Mouse (Mus musculus) neural tube, embryonic 15.5 days (tissue): ENCODE measurements around the gene Scly. TPM values are rescaled to one million over a fixed set of nuclear protein-coding genes. Genes with fewer than 3 reads are reported as not detected.
A peak's percentile ranks its signal among the peaks of the same experiment; 100 is the strongest.

Source experiments
- ATAC-seq: fragments of 200-750 bp; cut with Nextera tagmentation; 2 replicates; pipeline ENCODE4 v1.8.0; 2017; ENCODE audit warnings: mild to moderate bottlenecking, moderate TSS enrichment, moderate library complexity; ENCODE audit not compliant: low FRiP score
- H3K27ac ChIP-seq: fragments of 300-500 bp; sonication (generic); replicated peaks from 2 replicates; pipeline ENCODE4 v1.5.1; 2015; ENCODE audit warnings: mild to moderate bottlenecking, inconsistent platforms
- H3K27me3 ChIP-seq: fragments of 300-500 bp; sonication (generic); replicated peaks from 2 replicates; pipeline ENCODE4 v1.6.1; 2015; ENCODE audit warnings: inconsistent platforms
- H3K36me3 ChIP-seq: fragments of 300-500 bp; sonication (generic); 2 replicates; pipeline ENCODE4 v1.6.1; 2015; ENCODE audit warnings: inconsistent platforms
- H3K4me1 ChIP-seq: fragments of 300-500 bp; sonication (generic); 2 replicates; pipeline ENCODE4 v1.6.1; 2015; ENCODE audit warnings: inconsistent platforms
- H3K4me2 ChIP-seq: fragments of 300-500 bp; sonication (generic); 2 replicates; pipeline ENCODE4 v1.6.1; 2015; ENCODE audit warnings: inconsistent platforms, mild to moderate bottlenecking, moderate library complexity
- H3K4me3 ChIP-seq: fragments of 300-500 bp; sonication (generic); replicated peaks from 2 replicates; pipeline ENCODE4 v1.5.1; 2015; ENCODE audit warnings: mild to moderate bottlenecking, inconsistent platforms
- H3K9ac ChIP-seq: fragments of 300-500 bp; sonication (generic); replicated peaks from 2 replicates; pipeline ENCODE4 v1.6.1; 2015; ENCODE audit warnings: mild to moderate bottlenecking, inconsistent platforms
- H3K9me3 ChIP-seq: fragments of 300-500 bp; sonication (generic); replicated peaks from 2 replicates; pipeline ENCODE4 v1.6.1; 2016; ENCODE audit warnings: inconsistent platforms
- WGBS: fragments of 180-500 bp; shearing (Covaris S2); methylation state at CpG from one replicate; pipeline ENCODE4 v1.1.7; 2015; ENCODE audit warnings: mixed read lengths; 5-methylcytosine and 5-hydroxymethylcytosine counted together
- polyA plus RNA-seq: library from polyadenylated mRNA; unstranded; fragments of >200 nt; fragmentation: Nextera tagmentation; extraction: Ambion mirVana; gene quantifications from 2 replicates; pipeline ENCODE4 v1.2.1, GENCODE M21; 2015

Gene Scly
- polyA plus RNA-seq, 1 experiment from 2014 or later, result 16.3 TPM

DNA sequence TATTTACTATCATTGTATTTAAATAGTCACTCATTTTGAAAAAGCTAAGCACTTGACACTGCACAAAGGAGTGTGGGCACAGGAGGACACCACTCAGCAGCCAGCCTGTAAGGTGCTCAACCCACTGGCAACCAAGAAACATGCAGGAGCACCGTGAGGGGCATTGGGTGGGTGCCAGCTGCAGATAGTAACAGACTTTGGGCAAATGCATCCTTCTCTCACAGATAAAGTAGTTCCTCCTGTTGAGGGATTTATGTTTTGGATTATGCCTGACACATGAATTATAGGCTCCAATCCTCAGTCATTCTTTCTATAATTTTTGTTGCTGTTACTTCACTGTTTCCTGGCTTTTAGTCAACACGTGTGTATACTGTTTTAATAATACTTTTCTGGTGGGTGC lies 20.7 kb upstream of the Scly start:
- H3K4me3 ChIP-seq, result no peak overlapping the region
- H3K27ac ChIP-seq, result no peak overlapping the region
- H3K9ac ChIP-seq, result no peak overlapping the region
- ATAC-seq, result no peak
- H3K4me1 ChIP-seq, result no peaks in the 10 kb centered on the region
- H3K36me3 ChIP-seq, result peaks cover 60% of the 10 kb centered on the region
- no peak overlapping the region for H3K4me2 ChIP-seq
- no peaks in the 10 kb centered on the region for H3K27me3 ChIP-seq
- H3K9me3 ChIP-seq, result no peaks in the 10 kb centered on the region
- WGBS, result 92% methylated on average over 2 of the region's 2 CpGs

DNA sequence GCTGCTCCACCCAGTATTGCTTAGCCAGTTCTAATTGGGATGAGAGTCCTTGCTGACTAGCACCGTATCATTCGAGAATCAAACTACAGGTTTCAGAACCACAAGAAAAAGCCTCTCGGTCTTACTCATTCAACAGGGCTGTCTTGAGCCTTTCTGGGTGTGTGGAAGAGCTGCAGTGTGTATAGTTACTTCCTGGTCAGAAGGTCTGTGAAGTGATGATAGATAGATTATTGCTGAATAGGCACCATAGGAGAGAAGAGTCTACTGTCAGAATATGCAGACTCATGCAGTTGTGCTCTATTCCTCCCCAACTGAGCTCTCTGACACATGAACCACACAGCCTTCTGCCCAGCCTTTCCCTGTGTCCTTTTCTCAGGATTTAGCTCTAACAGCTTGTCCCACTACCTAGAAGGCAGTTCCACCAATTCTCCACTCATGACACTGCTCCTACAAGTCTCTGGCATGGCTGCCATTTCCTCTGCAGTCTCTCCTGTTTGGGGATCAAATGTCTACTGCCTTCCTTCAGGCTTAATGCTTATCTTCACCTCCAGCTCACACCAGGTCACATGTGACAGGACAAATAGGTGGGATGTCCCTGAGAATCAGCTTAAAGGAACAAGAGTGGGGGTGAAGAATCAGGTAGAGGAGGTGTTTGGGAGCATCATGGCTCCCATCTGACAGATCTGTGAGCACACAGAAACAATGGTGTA lies 19.6 kb upstream of the Scly start:
- no peaks in the 10 kb centered on the region for H3K27me3 ChIP-seq
- no peak overlapping the region for H3K27ac ChIP-seq
- H3K4me3 ChIP-seq, result no peak overlapping the region
- peaks cover 69% of the 10 kb centered on the region for H3K36me3 ChIP-seq
- WGBS, result 98% methylated on average over 3 of the region's 3 CpGs
- no peak for ATAC-seq
- no peaks in the 10 kb centered on the region for H3K4me1 ChIP-seq
- H3K9ac ChIP-seq, result no peak overlapping the region
- H3K9me3 ChIP-seq, result no peaks in the 10 kb centered on the region
- no peak overlapping the region for H3K4me2 ChIP-seq

DNA sequence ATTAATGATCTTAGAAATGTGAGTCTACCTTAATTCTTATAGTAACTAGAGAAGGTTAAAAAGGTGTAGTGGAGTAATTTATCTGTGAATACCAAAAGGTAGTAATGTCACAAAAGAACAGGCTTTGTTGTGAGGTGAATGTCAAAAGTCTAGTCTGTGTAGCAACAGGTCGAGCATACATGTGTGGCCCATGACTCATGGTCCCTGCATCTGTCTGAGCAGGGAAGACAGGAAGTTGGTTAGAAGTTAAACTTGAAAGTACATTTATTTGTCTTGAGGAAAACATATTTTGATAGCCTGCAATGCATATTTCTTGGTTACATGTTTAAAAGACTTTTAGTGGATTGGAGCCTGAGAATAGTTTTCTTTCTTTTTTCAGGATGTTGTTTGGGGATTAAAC lies 19.0 kb upstream of the Scly start:
- no peak for ATAC-seq
- WGBS, result 85% methylated on average over 1 of the region's 1 CpGs
- Histone ChIP-seq H3K27ac (no peak overlapping the region), H3K27me3 (no peaks in the 10 kb centered on the region), H3K4me2 (no peak overlapping the region), H3K36me3 (peaks cover 74% of the 10 kb centered on the region), H3K9ac (no peak overlapping the region), H3K9me3 (no peaks in the 10 kb centered on the region), H3K4me1 (no peaks in the 10 kb centered on the region), H3K4me3 (no peak overlapping the region)

DNA sequence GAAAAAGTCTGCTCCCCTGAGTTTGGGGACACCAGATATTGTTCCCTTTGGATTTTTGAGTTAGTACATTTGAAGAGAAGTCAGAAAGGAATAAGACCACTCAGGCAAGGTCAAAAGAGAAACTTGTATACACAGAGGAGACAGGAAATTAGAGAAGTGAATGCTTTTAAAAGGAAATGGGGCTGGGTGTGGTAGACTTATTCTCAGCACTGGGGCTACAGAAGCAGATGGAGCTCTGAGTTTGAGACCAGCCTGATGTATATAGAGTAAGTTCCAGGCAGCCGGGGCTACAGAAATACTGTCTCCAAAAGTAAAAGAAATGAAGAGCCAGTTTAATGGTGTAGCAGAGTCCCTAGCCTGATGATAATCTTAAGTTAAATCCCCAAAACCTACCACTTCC lies 15.6 kb upstream of the Scly start:
- Histone ChIP-seq H3K4me1 (no peaks in the 10 kb centered on the region), H3K27ac (no peak overlapping the region), H3K9me3 (no peaks in the 10 kb centered on the region), H3K36me3 (peaks cover 80% of the 10 kb centered on the region), H3K9ac (no peak overlapping the region), H3K27me3 (no peaks in the 10 kb centered on the region), H3K4me2 (no peak overlapping the region), H3K4me3 (no peak overlapping the region)
- ATAC-seq, result no peak
- WGBS, result 89% methylated on average over 1 of the region's 1 CpGs

DNA sequence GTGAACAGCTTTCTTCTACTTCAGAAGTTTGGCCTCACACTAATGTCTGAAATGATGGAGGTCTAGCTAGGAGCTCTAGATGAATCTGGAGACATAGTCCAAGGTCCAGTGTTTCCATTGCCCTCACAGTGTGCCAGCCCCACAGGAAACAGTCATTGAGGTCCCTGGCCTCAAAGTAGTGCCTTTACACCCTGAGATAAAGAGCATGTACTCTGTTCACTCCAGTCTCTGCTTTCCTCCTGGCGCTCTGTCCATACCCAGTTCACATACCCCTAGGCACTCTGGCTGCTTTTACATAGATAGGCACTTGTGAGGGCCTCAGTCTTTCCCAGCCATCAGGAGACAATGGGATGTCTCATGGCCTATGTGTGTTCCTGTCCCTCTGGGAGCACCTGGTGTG lies 8.8 kb upstream of the Scly start:
- Histone ChIP-seq H3K27me3 (no peaks in the 10 kb centered on the region), H3K9me3 (no peaks in the 10 kb centered on the region), H3K9ac (no peak overlapping the region), H3K4me3 (no peak overlapping the region), H3K36me3 (peaks cover 44% of the 10 kb centered on the region), H3K4me1 (no peaks in the 10 kb centered on the region), H3K27ac (no peak overlapping the region), H3K4me2 (no peak overlapping the region)
- 97% methylated on average over 1 of the region's 1 CpGs for WGBS
- no peak for ATAC-seq

DNA sequence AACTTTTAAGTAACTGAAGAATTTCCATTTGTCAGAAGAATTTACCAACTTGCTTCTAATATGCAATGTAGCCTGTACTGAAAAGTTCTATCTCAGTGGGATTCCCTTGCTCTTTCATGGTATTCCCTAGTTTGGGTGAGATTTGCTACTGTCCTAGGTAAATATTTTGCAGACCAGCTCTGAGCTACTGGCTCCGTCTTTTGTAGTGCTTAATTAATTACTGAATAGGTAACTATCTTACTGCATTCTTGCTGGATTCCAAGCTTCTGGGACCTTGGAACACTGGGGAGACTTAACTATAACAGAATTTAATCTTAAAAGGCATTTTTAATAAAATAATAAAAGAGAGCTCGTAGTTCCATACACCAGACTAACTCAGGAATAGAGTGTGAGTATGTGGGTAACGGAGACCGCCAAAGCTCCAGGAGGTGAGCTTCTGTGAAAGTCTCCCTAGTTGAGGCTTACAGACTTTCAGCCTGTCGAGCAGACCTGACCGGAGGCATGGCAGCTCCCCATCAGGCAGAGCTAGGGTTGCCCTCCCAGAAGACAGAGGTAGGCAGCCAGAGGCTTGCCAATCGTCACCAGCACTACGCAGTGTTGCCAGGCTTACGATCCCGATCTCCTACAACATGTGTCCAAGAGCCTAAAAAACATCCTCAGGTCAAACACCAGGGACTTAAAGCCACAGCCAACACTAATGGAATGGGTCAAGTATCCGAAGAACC lies 5.9 kb upstream of the Scly start:
- Histone ChIP-seq H3K27me3 (no peaks in the 10 kb centered on the region), H3K36me3 (peaks cover 20% of the 10 kb centered on the region), H3K27ac (no peak overlapping the region), H3K4me3 (no peak overlapping the region), H3K9me3 (no peaks in the 10 kb centered on the region), H3K4me2 (no peak overlapping the region), H3K4me1 (no peaks in the 10 kb centered on the region), H3K9ac (no peak overlapping the region)
- WGBS, result 95% methylated on average over 11 of the region's 11 CpGs
- no peak for ATAC-seq

DNA sequence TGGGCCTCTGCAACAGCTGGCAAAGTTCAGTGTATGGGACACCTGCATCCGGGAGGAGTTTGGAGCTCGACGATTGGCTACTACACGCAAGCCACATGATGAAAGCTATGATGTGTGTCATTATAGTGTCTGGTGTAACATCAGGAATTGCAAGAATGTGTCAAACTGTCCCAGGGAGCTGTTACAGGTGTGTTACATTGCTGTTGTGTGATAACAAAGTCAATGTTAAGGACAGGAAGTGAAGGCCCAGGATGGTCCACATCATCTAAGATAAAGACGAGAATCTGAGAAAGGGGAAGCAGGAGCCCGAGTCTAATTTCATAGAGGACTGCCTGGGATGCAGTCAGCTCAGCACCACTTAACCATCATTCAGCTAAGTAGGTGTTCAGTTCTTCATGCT lies 2.6 kb upstream of the Scly start:
- H3K4me1 ChIP-seq, result peaks cover 8% of the 10 kb centered on the region
- no peak overlapping the region for H3K4me3 ChIP-seq
- H3K9ac ChIP-seq, result no peak overlapping the region
- H3K9me3 ChIP-seq, result no peaks in the 10 kb centered on the region
- H3K36me3 ChIP-seq, result peaks cover 5% of the 10 kb centered on the region; the same call in 1 of the 2 replicates
- H3K27ac ChIP-seq, result no peak overlapping the region
- no peak overlapping the region for H3K4me2 ChIP-seq
- WGBS, result 94% methylated on average over 6 of the region's 6 CpGs
- no peak for ATAC-seq
- no peaks in the 10 kb centered on the region for H3K27me3 ChIP-seq

DNA sequence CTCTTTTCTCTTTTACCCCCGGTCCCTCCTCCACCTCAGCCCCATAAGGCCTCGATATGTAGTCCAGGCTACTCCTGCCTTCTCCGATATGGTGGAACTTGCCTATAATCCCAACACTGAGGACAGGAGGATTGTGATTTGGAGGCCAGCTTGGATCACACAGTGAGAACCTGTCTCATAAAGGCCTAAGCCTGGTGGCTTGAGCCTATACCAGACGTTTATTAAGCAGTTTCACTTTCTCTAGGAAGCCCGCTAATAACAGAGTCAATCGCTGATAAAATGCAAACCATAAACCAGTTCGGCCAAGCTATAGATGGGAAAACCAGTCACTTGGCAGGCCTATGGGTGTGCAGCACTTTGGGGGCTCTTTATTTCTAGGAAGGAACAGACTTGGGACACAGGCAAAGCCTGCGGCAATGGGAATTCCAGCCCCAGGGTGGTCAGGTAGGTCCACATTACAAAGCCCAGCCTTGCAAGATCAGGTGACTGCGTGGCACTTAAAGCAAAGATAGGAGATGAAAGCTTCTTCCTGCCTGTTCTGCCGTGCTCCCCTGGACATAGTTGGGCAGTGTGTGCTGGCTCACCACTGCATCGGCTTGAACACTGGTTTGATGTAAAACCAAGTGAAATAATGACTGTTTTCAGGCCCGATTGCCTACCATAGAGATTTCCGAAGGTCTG lies 1.0 kb downstream of the Scly start:
- H3K4me2 ChIP-seq, result peak overlapping the region; percentile 65
- H3K9ac ChIP-seq, result peak overlapping the region; percentile 75
- ATAC-seq, result no peak
- peak overlapping the region; percentile 74 for H3K4me3 ChIP-seq
- 85% methylated on average over 13 of the region's 13 CpGs for WGBS
- peaks cover 8% of the 10 kb centered on the region for H3K36me3 ChIP-seq
- H3K27ac ChIP-seq, result no peak overlapping the region
- H3K9me3 ChIP-seq, result no peaks in the 10 kb centered on the region
- no peaks in the 10 kb centered on the region for H3K27me3 ChIP-seq
- H3K4me1 ChIP-seq, result peaks cover 8% of the 10 kb centered on the region

DNA sequence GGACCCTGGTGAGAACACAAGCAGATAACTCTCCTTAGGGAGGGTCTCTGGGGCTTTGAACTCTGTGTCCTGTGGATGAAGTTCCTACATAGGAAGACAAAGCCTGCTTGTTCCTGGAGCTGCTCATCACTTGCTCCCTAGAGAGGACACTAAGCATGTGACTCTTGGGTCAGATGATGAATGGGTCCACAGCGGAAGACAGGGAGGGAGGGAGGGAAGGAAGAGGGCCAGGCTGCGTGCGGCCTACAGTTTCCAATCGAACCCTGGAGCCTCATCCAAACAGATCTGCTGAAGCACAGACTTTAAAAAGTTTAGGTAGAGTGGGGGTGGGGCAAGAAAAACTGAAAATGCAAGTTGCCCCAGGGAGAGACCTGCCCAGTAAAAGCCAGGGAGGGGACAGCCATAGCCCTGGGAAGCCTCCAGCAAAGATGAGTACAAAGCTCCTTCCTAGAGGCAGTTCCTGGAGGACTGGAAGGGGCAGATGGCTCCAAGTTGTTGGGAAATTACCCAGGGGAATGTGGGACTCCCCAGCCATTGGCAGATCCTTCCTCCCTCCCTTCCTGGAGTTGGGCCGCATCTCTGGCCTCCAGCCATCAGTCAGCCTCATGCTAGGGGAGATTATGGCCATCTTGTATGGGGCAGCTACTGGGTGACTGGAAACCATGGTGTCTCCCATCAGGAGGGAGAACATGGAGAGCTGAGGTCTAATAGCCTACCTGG lies 1.7 kb downstream of the Scly start:
- no peak for ATAC-seq
- 82% methylated on average over 5 of the region's 5 CpGs for WGBS

DNA sequence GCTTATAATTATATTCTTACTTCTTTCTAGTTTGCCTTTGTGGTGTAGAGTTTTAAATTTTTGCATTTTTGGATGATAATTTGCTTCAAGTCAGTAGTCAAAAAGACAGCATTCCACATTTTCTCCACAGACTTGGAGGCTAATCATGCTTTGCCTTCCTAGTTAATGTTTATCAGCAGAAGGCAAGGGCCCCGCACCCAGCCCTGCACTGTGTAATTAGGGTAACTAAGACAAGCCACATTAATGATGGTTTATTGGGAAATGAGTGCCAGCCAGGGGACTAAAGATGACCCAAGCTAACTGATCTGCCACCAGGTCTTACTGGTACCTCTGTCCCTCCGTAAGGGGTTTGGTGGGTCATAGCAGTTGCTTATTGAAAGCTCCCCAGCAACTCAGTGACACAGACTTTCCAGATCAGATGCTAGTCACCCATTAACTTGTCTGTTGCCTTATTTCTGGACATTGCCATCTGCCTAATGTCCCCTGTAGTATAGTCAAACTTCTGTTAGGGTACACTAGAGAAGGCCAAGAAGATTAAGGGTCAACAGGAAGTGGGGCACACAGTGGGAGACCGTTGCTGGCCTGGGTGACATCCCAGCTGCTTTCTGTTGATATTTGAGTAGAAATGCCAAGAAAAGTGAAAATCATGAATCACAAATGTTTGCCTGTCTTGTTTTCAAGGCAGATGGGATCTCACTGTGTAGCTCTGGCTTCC lies 3.2 kb downstream of the Scly start:
- no peaks in the 10 kb centered on the region for H3K27me3 ChIP-seq
- H3K4me2 ChIP-seq, result no peak overlapping the region
- peaks cover 24% of the 10 kb centered on the region for H3K36me3 ChIP-seq
- no peak overlapping the region for H3K27ac ChIP-seq
- WGBS, result 80% methylated on average over 3 of the region's 3 CpGs
- H3K4me3 ChIP-seq, result no peak overlapping the region
- ATAC-seq, result no peak
- H3K9ac ChIP-seq, result no peak overlapping the region
- H3K4me1 ChIP-seq, result peaks cover 8% of the 10 kb centered on the region
- H3K9me3 ChIP-seq, result no peaks in the 10 kb centered on the region

More for the DNA sequence above, 1.7 kb downstream of the Scly start:
- Histone ChIP-seq H3K27me3 (no peaks in the 10 kb centered on the region), H3K9me3 (no peaks in the 10 kb centered on the region), H3K4me2 (no peak overlapping the region), H3K27ac (no peak overlapping the region), H3K36me3 (peaks cover 10% of the 10 kb centered on the region), H3K4me1 (peaks cover 8% of the 10 kb centered on the region), H3K9ac (no peak overlapping the region), H3K4me3 (no peak overlapping the region)

DNA sequence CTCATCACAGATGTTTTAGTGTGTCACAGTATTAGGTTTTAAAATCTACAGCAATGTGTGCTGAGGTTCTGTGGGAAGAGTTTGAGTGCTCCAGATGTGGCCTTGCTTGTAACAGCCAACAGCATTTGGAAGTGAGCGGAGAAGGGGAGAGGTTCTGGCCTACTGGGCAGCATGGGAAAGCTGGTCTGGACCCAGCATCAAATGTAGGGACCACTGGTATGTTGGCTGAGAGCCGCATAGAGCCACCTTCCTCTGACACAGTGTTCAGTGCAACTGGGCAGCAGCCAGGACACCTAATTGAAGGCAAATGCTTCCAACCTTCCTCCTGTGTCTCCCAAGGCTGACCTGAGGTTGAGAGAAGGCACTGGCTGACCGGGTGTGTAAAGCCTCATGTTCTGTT lies 3.9 kb downstream of the Scly start:
- no peak overlapping the region for H3K4me2 ChIP-seq
- 84% methylated on average over 3 of the region's 3 CpGs for WGBS
- no peak overlapping the region for H3K9ac ChIP-seq

More for the DNA sequence above, 3.9 kb downstream of the Scly start:
- Histone ChIP-seq H3K27ac (no peak overlapping the region), H3K9me3 (no peaks in the 10 kb centered on the region), H3K27me3 (no peaks in the 10 kb centered on the region), H3K36me3 (peaks cover 27% of the 10 kb centered on the region), H3K4me1 (peaks cover 8% of the 10 kb centered on the region), H3K4me3 (no peak overlapping the region)
- no peak for ATAC-seq
